Mouse (Mus musculus): ENCODE data around the gene Vmn2r71.

The Vmn2r71 gene

DNA sequence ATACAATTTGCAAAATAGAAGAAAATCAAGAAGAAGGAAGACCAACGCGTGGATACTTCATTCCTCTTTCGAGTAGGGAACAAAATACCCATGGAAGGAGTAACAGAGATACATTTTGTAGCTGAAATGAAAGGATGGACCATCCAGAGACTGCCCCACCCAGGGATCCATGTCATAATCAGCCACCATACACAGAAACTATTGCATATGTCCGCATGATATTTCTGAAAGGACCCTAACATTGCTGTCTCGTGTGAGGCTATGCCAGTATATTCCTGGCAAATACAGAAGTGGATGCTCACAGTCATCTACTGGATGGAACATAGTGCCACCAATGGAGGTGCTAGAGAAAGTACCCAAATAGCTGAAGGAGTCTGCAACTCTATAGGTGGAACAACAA is at the start of gene Vmn2r71:
Gene Vmn2r71 (plus strand): TSS at position 301 of the 400 bp plus-strand sequence.
- DNase-seq: no peak

DNA sequence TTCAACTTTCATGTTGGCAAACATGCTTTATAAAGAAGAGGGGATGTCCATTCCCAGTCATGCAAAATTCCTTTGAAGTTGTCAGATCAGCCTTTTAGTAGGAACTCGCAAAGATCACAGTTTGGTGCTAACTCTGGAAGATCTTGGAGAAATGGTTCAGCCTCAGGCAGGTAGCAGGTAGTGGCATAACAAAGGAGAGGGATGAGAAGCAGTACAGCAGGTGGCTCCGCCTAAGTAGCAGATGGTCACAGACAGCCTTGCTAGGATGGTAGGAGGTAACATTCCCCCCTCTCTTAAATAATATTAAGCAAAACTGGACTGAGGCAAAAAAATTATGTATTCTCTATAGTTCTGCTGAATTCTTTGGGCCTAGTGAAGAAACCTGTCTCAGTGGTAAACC is 20.8 kb upstream of the Vmn2r71 start:
- no peak for DNase-seq

DNA sequence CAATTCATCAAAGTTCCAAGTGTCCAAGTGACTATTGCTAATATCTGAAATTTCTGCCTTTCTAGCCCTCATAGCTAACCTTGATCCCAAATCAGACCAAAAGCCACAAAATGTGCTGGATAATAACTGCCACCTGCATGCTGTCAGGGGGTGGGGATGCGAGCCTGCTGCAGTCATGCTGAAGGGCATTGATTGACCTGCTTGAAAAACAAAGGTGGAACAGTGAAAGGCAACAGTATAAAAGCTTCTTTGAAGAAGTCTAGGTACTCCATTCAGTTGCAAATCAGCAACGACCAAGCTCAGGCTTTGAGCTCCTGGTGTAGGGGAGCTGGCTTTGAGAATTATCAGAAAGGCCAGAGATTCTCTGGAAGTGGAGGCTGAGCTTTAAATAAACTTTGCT is 19.8 kb upstream of the Vmn2r71 start:
- DNase-seq: no peak

DNA sequence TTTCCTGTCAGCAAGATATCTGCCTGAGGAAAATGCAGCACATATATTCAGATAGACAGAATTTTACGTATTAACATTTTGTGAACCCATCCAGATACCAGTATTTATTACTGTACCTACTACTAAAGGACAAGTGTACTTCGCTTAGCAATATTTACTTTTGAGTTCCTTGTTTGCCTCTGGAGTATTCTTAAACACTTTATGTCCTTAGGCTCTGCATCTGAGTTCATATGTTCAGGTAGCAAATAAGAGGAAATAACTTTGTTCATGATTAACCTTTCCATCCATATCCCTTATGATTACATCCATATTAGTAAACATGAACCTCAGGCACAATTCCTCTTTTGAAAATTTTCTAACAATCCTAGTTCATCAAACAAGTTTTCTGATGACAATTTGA is 6.2 kb downstream of the Vmn2r71 start, which contains the start of gene Vmn2r70:
Gene Vmn2r70 (minus strand): TSS at position 101 of the 400 bp plus-strand sequence.
- no peak for DNase-seq
